Mouse (Mus musculus): ENCODE data around the gene Gm10770.
"Not testable (repeated sequence)": the region's sequence is repeated elsewhere in the genome, so short reads cannot be mapped to it uniquely, and the experiment has no call there.

The Gm10770 gene

DNA sequence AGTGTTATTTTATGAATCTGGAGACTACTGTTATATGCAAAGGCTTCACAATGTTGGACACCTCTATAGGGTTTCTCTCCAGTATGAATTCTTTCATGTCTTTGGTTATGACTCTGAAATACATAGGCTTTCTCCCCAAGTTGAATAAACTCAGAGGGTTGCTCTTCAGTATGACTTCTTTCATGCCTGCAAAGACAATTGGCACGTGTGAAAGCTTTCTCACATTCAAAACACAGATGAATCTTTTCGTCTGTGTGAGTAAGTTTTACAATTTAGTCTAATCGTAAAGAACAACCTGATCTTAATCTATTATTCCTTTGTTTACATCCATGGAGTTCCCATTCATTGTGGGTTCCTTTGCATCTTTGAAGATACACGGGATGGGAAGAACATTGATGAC, at the start of gene Gm10770:
TSS of gene Gm10770 (minus strand) at position 101 of the 400 bp plus-strand sequence.
- not testable (repeated sequence) for DNase-seq

DNA sequence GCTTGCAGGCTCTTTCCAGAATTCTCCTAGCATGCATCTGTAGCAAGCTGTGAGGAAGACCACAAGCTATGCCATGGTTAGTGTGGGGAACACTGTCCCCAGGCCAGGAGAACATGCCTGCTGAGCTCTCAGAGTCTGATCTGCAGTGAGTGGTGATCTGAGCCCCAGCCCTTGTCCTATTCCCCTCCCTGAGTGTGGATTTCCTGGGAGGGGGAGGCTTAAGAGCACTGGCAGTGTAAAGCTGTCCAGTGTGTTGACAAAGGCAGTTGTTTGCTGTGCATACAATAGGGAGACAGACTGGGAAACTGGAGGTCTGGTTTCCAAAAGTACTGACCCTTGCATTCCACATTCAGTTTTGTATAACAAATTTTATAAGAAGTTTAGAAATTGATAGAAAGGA, 43.8 kb upstream of the Gm10770 start:
- not testable (repeated sequence) for DNase-seq

DNA sequence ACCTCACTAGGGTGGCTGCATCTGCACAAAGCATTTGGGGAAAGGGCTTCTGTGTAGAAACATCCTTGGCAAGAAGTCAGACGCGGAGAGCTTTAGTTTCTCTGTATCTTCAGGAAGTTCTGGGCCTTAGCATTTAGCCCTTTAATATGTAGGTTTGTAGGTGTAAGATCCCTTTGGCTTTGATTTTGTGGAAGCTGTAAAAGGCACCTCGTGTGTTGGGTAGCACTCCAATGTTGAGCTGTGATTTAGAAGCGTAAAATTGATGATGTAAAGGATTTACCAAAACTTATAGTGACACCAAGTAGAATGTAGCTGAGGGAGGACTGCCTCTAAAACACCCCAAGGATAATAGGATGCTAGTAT, 38.9 kb upstream of the Gm10770 start:
- DNase-seq, result not testable (repeated sequence)

DNA sequence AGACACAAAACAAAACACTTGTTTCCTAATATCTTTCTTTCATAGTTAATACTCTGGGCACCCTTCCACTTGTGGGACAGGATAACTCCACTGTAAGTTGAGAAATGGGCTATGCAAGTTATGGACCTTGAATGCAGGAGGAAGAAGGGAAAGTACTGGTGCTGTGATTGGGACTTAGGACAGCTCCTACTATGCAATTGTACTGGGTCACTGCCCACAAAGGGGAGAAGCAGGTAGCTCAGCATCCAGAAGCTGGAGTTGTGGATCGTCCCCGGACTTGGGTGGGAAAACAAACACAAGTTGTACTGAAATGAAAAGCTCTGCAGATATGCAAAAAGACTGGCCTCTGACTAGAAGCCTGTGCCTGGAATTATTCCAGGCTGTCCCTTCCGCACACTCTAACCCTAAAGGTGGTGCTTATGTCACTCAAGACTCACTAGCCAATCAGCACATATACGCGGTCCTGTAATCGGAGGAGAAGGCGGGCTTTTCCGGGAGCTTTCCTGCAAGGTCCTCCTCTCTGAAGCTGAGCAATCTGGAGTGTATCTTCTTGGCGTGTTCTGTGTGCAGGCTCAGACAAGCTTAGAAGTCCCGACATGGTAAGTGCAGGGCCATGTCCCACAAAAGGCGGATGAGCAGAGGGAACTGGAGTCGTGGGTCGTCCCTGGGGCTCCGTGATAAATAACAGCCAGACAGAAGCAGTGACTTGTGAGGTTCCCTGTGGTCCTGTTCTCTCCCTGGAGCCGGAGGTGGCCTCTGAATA, 38.3 kb upstream of the Gm10770 start, which contains the start of gene Zfp937:
TSS of gene Zfp937 (plus strand) at position 474 of the 763 bp plus-strand sequence.
- peak; percentile 90 for DNase-seq

DNA sequence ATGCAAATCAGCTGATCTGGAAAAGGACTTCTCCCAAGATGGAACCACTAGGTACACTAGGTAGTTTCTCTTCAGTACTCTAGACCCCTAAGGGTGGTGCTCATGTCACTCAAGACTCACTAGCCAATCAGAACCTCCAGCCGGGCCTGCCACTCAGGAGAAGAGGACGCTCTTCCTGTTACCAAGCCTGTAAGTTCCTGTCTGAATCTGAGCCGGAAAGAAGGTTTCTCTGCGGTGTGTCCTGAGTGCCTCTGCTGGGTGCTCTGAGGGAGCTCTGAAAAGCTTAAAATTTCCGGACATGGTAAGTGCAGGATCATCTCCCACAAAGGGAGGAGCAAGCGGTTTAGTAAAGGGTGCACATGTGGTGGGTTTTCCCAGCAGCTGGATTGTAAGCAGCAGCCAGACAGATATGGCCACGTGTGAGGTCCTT, 2.1 kb upstream of the Gm10770 start, which contains the start of gene Gm14139:
TSS of gene Gm14139 (plus strand) at position 186 of the 430 bp plus-strand sequence.
- DNase-seq, result not testable (repeated sequence)

GRCm38 (mm10) chr2:150181046-150181445, 1.6 kb upstream of the Gm10770 start:
- not testable (repeated sequence) for DNase-seq

DNA sequence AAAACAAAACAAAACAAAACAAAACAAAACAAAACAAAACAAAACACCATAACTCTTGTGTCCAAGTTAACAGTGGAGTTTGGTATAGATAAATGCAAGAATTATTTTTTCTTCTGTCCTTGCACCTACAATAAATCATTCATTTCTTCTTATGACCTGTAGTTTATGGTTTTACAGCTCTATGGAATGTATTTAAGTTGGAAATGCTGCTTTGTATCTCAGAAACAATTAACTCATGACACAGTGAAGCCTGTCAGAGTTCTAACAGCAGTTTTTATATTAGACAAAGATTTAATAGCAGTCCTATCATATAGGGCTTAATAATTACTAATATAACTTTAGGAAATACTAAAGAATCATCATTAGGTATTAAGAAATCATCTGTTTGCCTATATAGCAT, 5.6 kb downstream of the Gm10770 start:
- no peak for DNase-seq

- DNase-seq, result no peak
Observed at GRCm38 (mm10) chr2:150166703-150167102, 12.8 kb downstream of the Gm10770 start.

DNA sequence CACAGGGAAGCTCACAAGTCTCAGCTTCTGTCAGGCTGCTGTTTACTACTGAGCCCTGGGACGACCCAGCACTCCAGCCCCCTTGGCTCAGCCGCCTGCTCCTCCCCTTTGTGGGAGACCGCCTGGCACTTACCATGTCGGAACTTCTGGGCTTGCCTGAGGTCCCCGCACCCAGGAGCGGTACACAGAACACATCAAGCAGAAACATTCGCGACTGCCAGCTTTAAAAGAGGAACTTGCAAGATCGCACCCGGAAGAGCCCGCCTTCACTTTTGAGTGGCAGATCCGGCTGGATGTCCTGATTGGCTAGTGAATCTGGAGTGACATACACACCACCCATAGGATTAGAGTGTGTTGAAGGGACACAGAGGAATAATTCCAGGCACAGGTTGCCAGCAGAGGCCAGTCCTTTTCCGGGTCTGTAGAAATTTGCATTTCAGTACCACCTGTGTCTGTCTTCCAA, 43.0 kb downstream of the Gm10770 start, which contains the start of gene Zfp120:
TSS of gene Zfp120 (minus strand) at position 274 of the 463 bp plus-strand sequence.
- DNase-seq, result peak; percentile 92

GRCm38 (mm10) chr2:150132773-150133172, 46.7 kb downstream of the Gm10770 start:
- no peak for DNase-seq

DNA sequence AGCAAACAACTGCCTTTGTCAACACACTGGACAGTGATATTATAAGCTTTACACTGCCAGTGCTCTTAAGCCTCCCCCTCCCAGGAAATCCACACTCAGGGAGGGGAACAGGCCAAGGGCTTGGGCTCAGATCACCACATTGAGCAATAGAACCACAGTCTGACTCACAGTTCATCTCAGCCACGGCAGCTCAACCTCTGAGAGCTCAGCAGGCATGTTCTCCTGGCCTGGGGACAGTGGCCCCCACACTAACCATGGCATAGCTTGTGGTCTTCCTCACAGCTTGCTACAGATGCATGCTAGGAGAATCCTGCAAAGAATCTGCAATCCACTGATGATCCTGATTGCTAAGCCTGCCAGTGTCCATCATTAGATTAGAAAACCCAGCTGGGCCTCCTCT, 47.5 kb downstream of the Gm10770 start:
- DNase-seq, result not testable (repeated sequence)
